Mouse (Mus musculus) left cerebral cortex, adult 8-10 months (tissue): Measurements from ENCODE around the gene Zfp652. TPM values are rescaled to one million over a fixed set of nuclear protein-coding genes. Genes with fewer than 3 reads are reported as not detected.

ENCODE experiments used
- DNase-seq, 2 experiments: peaks; one replicate each; pipeline ENCODE4 v3.0.0; 2022; ENCODE audit warnings: low spot score in 2 of 2
- total RNA-seq, 4 experiments: library from RNA; stranded (reverse); gene quantifications; 2 replicates each; pipeline ENCODE4 v1.2.4; 2022

Zfp652 gene
- total RNA-seq, 4 experiments from 2014 or later: 42.2 to 44.9 (median 43.6) TPM

DNA sequence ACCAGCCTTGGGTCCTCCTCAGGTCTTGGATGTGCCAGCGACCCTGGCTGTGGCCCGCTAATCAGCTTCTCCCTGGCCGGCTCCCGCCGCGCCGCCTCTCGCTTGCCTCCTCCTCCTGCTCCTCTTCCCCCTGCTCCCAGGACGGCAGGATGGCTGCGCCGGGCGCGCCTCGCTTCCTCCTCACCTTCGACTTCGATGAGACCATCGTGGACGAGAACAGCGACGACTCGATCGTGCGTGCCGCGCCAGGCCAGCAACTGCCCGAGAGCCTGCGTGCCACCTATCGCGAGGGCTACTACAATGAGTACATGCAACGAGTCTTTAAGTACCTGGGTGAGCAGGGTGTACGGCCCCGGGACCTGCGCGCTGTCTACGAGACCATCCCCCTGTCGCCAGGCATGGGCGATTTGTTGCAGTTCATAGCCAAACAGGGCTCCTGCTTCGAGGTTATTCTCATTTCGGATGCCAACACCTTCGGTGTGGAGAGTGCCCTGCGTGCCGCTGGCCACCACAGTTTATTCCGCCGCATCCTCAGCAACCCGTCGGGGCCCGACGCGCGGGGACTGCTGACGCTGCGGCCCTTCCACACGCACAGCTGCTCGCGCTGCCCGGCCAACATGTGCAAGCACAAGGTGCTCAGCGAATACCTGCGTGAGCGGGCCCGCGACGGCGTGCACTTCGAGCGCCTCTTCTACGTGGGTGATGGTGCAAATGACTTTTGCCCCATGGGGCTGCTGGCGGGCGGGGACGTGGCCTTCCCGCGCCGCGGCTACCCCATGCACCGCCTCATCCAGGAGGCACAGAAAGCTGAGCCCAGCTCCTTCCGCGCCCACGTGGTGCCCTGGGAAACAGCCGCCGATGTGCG lies 118.2 kb downstream of the Zfp652 start:
- no peak for DNase-seq

DNA sequence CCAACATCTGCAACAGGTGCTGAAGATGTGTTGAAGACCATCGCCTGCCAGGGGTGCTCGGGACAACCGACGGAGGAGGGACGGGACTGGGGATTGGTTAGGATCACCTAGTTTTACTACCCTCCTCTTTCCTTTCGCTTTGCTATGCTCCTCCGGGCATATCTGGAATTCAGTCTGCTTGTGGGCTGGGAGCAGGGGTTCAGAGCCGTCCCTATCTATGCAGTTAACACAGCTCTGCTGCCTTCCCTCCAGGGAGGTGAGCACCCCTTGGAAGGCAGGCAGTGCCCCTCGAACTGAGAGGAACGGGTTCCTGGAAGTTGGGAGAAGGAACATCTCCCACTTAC lies 118.8 kb downstream of the Zfp652 start:
- no peak for DNase-seq

DNA sequence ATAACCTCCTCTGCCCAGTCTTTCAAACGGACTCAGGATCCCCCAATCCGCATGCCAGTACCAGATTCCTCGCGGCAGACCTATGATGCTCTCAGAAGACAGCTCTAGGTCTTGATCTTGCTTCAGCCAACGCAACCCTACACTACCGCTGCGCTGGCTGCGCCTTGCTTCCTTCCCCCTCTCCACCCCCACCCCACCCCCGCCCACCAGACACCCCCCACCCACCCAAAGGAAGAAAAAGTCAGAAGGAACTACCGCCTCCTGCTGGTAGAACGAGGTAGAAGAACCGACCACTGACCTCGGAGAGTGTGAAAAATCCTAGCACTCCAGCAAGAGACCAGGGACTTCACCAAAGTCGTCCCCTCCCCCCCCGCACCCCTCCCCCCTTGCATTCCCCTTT lies 119.2 kb downstream of the Zfp652 start:
- no peak for DNase-seq

- DNase-seq: no peak
Measured at GRCm38 (mm10) chr11:95832129-95833005, 119.9 kb downstream of the Zfp652 start.

- no peak for DNase-seq
Measured at GRCm38 (mm10) chr11:95833006-95833570, 120.6 kb downstream of the Zfp652 start.

DNA sequence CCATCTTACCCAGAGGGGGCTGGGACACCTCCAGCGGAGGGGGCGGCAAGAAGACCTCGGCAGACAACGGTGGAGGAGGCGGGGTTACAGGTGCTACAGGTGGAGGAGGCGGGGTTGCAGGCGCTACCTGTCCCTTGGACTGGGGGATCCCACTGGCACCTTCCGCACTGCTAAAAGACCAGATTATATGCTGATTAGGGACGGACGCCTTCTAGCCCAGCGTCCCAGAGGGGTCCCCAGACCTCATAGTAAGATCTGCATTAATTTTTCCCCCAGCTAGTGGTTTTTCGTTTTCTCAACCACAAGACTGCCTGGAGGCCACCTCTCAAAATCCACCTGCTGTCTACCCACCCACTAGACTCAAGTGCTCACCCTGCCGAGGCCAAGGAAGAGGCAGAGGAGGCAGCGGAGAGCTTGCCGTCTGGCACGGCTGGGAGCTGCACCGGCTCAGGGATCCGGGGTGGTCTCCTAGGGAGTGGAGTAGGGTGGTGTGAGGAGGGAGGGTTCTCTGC lies 121.2 kb downstream of the Zfp652 start:
- DNase-seq: no peak

DNA sequence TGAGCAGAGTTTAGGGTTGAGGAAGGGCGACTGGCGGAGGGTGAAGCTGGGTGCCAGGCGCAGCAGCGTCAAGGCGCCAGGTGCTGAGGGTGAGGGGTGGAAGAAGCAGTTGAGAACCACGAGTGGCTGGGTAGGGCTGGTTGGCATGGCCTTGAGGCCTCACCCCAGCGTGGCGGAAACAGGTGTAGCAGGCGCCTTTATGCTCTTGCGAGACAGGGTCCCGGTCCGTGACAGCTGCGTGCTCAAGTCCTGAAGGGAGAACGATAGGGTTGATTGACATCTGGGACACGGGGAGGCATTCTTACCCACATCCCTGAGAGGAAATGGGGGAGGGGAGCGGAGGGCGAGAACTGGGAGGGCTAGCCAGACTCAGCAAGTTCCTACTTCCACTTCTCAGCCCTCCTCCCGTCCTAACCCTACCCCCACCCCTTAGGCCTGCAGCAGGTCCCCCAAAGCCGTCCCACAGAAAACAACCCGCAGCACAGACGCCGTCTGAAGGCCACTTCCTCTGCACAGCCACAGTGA lies 121.7 kb downstream of the Zfp652 start:
- peak in 1 of 2 experiments; percentile 45 for DNase-seq

DNA sequence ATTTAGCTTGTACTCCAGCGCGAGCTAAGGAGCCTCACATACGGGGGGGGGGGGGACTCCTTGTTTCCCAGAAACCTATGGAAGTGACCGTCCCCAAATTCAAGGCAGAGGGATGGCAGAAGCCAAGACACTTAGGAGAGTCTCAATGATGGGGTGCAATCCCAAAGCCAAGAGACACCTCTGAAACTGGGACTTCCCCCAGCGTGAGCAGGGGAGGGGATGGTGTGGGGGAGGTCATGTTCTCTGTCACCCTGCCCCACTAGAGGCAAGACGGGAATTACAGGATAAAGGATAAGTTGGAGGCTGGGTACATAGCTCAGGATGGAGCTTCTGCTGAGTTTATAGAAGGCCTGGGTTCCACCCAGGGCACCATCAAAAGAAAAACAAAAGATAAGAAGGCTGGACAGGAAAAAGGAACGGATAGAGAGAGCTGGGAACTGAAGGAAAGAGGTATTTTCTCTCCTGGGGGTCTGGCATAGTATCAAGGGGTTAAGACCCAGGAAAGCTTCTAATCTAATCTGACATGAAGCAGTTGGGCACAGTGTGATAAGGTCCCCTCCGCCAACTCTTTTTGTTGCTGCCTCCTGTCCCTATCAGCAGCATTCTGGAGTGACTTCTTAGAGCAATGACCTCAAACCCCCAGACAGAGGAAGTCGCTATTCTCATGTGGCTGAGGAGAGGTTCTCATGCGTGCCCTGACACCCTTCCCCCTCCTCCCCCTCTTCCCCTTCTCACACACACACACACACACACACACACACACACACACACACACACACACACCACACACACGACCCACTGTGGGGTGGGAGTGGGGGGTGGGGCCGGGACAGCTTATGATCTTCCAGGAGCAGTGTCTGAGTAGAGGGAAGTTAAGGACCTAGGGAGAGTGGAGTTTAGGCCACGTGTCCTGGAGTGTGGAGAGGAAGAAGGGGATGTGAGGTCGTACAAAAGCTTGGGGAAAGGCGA lies 122.6 kb downstream of the Zfp652 start:
- no peak for DNase-seq

- no peak for DNase-seq
Measured at GRCm38 (mm10) chr11:95835832-95836231, 123.4 kb downstream of the Zfp652 start.

GRCm38 (mm10) chr11:95836433-95836832 lies 124.0 kb downstream of the Zfp652 start:
- DNase-seq: no peak

GRCm38 (mm10) chr11:95837059-95837458 lies 124.6 kb downstream of the Zfp652 start, which contains the start of gene Gngt2:
Gene Gngt2, plus strand, starts transcription at chr11:95837216.
- no peak for DNase-seq

DNA sequence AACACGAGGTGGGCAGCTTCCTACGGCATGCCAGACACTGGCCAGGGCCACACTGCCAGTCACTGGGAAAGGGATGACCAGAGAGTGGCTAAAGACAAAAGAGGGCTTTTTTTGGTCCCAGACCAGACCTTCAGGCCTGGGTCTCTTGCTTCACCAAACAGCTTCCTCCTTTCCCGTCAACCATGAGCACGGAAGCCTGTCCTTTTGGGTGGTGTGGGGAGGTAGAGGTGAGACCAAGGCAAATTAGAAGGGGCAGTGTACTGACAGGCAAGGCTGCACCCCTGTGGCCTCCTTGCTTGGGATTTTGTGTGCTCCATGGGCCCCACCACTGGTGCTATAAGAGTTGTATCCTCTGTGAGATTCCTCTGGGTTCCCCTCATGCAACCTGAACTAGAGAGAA lies 126.1 kb downstream of the Zfp652 start:
- DNase-seq: no peak

GRCm38 (mm10) chr11:95838999-95839868 lies 126.8 kb downstream of the Zfp652 start:
- DNase-seq: no peak

GRCm38 (mm10) chr11:95840694-95841497 lies 128.4 kb downstream of the Zfp652 start:
- DNase-seq: no peak

- no peak for DNase-seq
Measured at GRCm38 (mm10) chr11:95841498-95841830, 129.0 kb downstream of the Zfp652 start.

DNA sequence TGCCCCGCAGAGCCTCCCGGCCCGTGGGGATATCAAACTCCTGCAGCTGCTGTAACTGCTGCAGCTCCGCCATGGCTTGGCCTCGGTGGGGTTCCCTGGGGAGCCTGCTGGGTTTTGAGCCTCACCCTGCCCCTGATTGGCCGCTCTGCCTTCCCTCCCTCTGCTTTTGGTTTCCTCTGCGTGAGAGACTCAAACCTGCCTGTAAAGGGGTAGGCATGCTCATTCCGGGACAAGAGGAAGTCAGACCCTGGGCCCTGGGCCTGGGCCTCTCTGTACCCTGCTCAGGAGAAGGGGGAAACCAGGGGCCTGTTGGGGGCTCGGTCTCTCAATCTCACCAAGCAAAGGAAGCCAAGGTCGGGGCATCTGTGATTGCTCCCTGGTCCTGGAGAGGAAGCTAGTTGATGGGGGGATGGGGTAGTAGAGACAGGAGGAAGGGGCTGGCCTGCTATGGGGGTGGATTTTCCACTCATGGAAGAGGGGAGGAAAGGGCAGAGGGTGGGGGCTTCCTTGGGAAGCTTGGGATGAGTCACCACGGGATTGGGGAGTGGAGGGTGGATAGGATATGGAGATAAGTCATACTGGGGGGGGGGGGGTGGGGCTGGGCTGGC lies 129.7 kb downstream of the Zfp652 start, which contains the start of gene Abi3:
Gene Abi3 (minus strand): TSS at position 403 of the 608 bp plus-strand sequence.
- no peak for DNase-seq

GRCm38 (mm10) chr11:95842953-95843352 lies 130.5 kb downstream of the Zfp652 start:
- no peak for DNase-seq

- no peak for DNase-seq
Measured at GRCm38 (mm10) chr11:95843421-95843950, 131.0 kb downstream of the Zfp652 start.
